Mouse (Mus musculus) kidney, postnatal 0 days (tissue): ENCODE data around the gene Robo2. TPM values are rescaled to one million over a fixed set of nuclear protein-coding genes. Genes with fewer than 3 reads are reported as not detected.

Source experiments
- ATAC-seq: fragments of 200-750 bp; cut with Nextera tagmentation; replicated peaks from 2 replicates; pipeline ENCODE4 v1.8.0; 2017; ENCODE audit warnings: low read depth, moderate number of reproducible peaks, moderate TSS enrichment, moderate library complexity; ENCODE audit not compliant: low FRiP score
- DNase-seq: peaks from one replicate; pipeline ENCODE4 v3.0.0-alpha.2; 2016; ENCODE audit warnings: low spot score
- H3K27ac ChIP-seq: fragments of 300-500 bp; sonication (generic); 2 replicates; pipeline ENCODE4 v1.5.1; 2014; ENCODE audit warnings: mild to moderate bottlenecking
- H3K27me3 ChIP-seq: fragments of 300-500 bp; sonication (generic); 2 replicates; pipeline ENCODE4 v1.6.1; 2014; ENCODE audit warnings: low read length, mixed read lengths; ENCODE audit not compliant: insufficient read depth
- H3K36me3 ChIP-seq: fragments of 300-500 bp; sonication (generic); 2 replicates; pipeline ENCODE4 v1.6.1; 2014; ENCODE audit warnings: low read length, mixed read lengths; ENCODE audit not compliant: insufficient read depth
- H3K4me1 ChIP-seq: fragments of 300-500 bp; sonication (generic); replicated peaks from 2 replicates; pipeline ENCODE4 v1.6.1; 2014; ENCODE audit warnings: antibody characterized with exemption, low read length, mixed read lengths; ENCODE audit not compliant: insufficient read depth
- H3K4me2 ChIP-seq: fragments of 300-500 bp; sonication (generic); 2 replicates; pipeline ENCODE4 v1.6.1; 2014; ENCODE audit warnings: mild to moderate bottlenecking, low read length, moderate library complexity, mixed read lengths
- H3K4me3 ChIP-seq: fragments of 300-500 bp; sonication (generic); replicated peaks from 2 replicates; pipeline ENCODE4 v1.5.1; 2014; ENCODE audit warnings: low read depth, low read length
- H3K9ac ChIP-seq: fragments of 300-500 bp; sonication (generic); 2 replicates; pipeline ENCODE4 v1.6.1; 2014; ENCODE audit warnings: low read depth, low read length
- H3K9me3 ChIP-seq: fragments of 300-500 bp; sonication (generic); replicated peaks from 2 replicates; pipeline ENCODE4 v1.6.1; 2016; ENCODE audit warnings: low read length, inconsistent platforms, mixed read lengths
- CTCF ChIP-seq: IDR thresholded peaks from 2 replicates; pipeline ENCODE4 v1.5.1; 2016; ENCODE audit warnings: antibody characterized with exemption, low read depth, mild to moderate bottlenecking, moderate library complexity
- WGBS: fragments of 180-500 bp; shearing (Covaris S2); extraction: QIAGEN DNeasy Blood & Tissue Kit; methylation state at CpG from one replicate; pipeline ENCODE4 v1.1.7; 2014; 5-methylcytosine and 5-hydroxymethylcytosine counted together
- polyA plus RNA-seq: library from polyadenylated mRNA; unstranded; fragments of >200 nt; fragmentation: Nextera tagmentation; extraction: Ambion mirVana; gene quantifications from 2 replicates; pipeline ENCODE4 v1.2.1, GENCODE M21; 2015

Gene Robo2
- polyA plus RNA-seq, 1 experiment from 2014 or later: 30.7 TPM

DNA sequence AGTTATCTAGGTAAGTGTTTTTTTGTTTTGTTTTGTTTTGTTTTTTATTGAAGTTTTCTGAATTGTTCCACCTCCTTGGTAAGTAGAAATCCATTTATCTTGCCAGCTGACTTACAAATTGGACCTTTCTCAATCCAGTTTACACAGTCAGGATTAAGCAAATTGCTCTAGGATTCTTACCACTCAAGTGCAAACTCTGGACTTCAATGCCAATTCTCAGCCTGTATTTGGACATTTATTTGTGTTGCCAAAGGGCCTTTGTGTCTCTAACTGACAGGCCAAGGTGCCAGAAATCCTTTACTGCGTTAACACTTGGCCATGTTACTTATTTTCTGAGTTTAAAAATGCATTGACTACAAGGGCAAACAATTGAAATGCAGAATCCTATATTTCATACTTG, 38.7 kb downstream of the Robo2 start:
- Histone ChIP-seq H3K36me3 (no peaks in the 10 kb centered on the region), H3K9ac (no peak overlapping the region), H3K27ac (no peak overlapping the region), H3K4me3 (no peak overlapping the region), H3K27me3 (no peaks in the 10 kb centered on the region), H3K4me2 (no peak overlapping the region), H3K9me3 (no peaks in the 10 kb centered on the region), H3K4me1 (no peaks in the 10 kb centered on the region)
- TF ChIP-seq CTCF: no peak
- ATAC-seq: no peak
- no peak for DNase-seq
- 84% methylated on average over 1 of the region's 1 CpGs for WGBS

DNA sequence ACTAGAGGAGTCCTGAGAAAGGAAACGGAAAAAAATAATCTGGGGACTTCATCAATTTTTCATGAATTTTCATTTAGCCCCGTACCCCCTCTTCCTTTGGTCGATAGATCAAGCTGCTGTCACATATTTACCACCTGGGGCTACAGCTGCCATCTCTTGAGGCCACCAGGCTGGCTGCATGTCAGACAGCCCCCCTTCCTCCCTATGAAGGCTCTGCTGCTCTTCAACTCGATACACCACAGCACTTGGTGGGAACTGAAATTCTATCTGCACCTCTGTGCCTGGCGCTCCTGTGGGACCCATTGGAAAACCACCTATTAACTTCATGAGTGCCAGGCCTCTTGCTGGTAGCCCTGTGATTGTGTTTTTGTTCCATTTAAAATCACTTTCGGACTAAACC, 63.2 kb downstream of the Robo2 start:
- WGBS: 46% methylated on average over 6 of the region's 6 CpGs
- H3K4me2 ChIP-seq: no peak overlapping the region
- no peaks in the 10 kb centered on the region for H3K9me3 ChIP-seq
- no peak overlapping the region for H3K27ac ChIP-seq
- H3K27me3 ChIP-seq: no peaks in the 10 kb centered on the region
- no peaks in the 10 kb centered on the region for H3K36me3 ChIP-seq
- ATAC-seq: 0 out of 2 replicates have a peak, but pooled peaks have one; percentile 25
- no peaks in the 10 kb centered on the region for H3K4me1 ChIP-seq
- no peak overlapping the region for H3K4me3 ChIP-seq
- peak; percentile 29 for DNase-seq
- no peak for TF ChIP-seq CTCF
- no peak overlapping the region for H3K9ac ChIP-seq

DNA sequence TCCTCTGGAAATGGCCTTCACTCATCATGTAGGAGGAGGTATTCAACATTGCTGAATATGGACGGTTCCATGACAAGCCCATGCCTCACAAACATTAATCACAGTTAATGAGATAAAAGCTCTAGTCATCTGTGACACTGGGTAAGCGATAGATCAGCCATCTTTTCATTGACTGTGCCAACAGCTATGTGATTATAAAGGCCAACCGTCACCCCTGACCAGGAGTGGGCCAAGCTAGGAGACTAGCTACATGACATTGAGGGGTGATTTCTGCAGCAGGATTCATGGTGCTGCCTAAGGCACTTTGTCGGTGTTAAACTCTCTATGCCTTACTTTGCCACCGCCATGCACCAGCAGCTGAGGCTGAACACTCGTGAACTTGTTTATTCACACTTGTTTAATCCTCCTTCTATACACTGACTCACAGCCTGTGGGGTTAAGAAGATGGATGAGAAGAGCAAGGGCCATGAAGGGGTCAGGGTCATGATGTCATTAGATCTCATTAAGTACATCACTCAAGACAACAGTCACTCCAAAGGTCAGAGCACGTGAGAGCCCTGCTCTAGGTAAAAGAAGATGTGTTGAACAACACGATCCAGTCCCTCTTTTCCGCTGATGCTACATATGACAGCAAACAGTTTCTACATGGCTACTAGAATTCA, 72.5 kb downstream of the Robo2 start:
- TF ChIP-seq CTCF: no peak
- Histone ChIP-seq H3K27ac (no peak overlapping the region), H3K36me3 (no peaks in the 10 kb centered on the region), H3K4me2 (no peak overlapping the region), H3K27me3 (no peaks in the 10 kb centered on the region), H3K4me1 (no peaks in the 10 kb centered on the region), H3K9ac (no peak overlapping the region), H3K9me3 (no peaks in the 10 kb centered on the region), H3K4me3 (no peak overlapping the region)
- 58% methylated on average over 9 of the region's 9 CpGs for WGBS
- ATAC-seq: no peak
- no peak for DNase-seq

DNA sequence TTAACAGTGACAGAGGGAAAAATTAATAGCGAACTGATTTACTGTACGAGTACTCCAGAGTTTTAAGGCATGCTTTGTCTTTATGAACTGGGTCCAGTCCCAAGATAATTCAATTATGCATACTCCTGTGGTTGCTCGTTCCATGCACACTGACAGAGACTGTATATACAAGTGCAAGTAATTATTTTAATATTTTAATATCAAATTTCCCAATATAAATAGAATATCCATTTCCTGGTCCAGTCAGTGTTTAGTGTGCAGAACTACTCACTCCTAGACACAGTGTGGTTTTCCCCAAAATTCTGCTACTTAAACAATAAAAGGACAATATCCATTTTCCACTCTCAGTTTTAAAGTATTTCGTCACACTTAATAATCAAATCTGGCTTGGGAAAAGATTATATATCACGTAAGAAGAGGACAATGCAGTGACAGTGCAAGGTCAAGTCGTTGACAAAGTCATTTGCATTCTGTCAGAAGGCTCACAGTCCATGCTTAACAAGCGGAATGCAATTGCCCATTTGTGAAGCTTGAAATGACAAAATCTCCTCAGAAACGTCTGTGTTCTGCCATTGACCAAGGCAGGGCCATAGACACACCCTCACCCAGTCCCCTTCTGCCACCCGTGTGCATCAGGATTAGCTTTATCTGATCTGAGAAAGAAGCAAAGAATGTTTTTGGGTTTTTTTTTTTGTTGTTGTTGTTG, 89.8 kb downstream of the Robo2 start:
- ATAC-seq (no peak), DNase-seq (no peak)
- Histone ChIP-seq H3K4me3 (no peak overlapping the region), H3K27ac (no peak overlapping the region), H3K9ac (no peak overlapping the region), H3K4me1 (no peaks in the 10 kb centered on the region), H3K9me3 (no peaks in the 10 kb centered on the region), H3K27me3 (no peaks in the 10 kb centered on the region), H3K4me2 (no peak overlapping the region), H3K36me3 (no peaks in the 10 kb centered on the region)
- WGBS: 72% methylated on average over 9 of the region's 9 CpGs
- no peak for TF ChIP-seq CTCF

DNA sequence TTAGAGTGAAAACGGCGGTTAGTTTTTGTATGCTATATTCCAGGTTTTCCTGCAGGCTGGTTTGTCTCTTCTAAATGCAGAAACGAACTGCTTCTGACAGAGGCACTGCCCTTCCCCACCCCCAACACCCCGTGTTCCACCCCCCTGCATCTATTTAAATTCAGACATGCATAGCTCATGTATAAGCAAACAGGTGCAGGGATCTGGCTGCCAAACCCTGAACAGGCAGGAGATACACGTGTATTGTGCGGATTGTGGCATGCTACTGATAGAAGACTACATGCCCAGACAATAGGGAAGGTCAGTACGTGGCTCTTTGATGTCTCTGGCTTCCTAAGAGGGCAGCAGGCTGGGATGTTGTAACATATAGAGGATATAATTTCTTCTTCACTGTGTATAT, 95.5 kb downstream of the Robo2 start:
- Histone ChIP-seq H3K36me3 (no peaks in the 10 kb centered on the region), H3K27ac (no peak overlapping the region), H3K4me3 (no peak overlapping the region), H3K9ac (no peak overlapping the region), H3K27me3 (no peaks in the 10 kb centered on the region), H3K4me1 (no peaks in the 10 kb centered on the region), H3K9me3 (no peaks in the 10 kb centered on the region), H3K4me2 (no peak overlapping the region)
- TF ChIP-seq CTCF: no peak
- DNase-seq: no peak
- ATAC-seq: no peak
- 68% methylated on average over 7 of the region's 7 CpGs for WGBS

DNA sequence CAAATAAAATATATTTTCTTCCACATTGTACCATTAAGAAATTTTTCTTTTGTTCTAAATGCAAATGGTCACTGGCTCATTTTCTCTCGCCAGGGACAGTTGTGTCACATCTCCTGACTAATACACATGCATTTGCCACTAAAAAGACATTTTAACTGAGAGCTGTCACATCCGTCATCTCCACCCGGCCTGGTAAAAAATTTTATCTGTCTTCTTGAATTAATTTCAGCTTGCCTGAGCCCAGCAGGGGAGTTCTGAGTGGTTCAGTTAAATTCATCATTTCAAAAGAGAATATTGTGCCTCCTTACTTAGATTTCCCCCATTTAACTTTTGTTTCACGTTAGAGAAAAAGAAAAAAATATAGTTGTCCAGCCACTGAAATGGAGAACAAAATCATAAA, 98.4 kb downstream of the Robo2 start:
- DNase-seq (no peak), ATAC-seq (no peak)
- H3K36me3 ChIP-seq: no peaks in the 10 kb centered on the region
- no peaks in the 10 kb centered on the region for H3K4me1 ChIP-seq
- H3K4me3 ChIP-seq: no peak overlapping the region
- no peak overlapping the region for H3K4me2 ChIP-seq
- H3K27ac ChIP-seq: no peak overlapping the region
- no peaks in the 10 kb centered on the region for H3K9me3 ChIP-seq
- H3K9ac ChIP-seq: no peak overlapping the region
- WGBS: 75% methylated on average over 4 of the region's 4 CpGs
- no peaks in the 10 kb centered on the region for H3K27me3 ChIP-seq
- no peak for TF ChIP-seq CTCF
